Mouse (Mus musculus) liver, embryonic 14.5 days (tissue): ENCODE results near the gene Ppp1r16b.

Experiments
- CTCF ChIP-seq: IDR thresholded peaks from 2 replicates; pipeline ENCODE4 v1.5.1; 2016; ENCODE audit warnings: antibody characterized with exemption, low read depth, control low read depth
- EP300 ChIP-seq: IDR thresholded peaks from 2 replicates; pipeline ENCODE4 v1.6.1; 2016; ENCODE audit warnings: antibody characterized with exemption, low read depth

- TF ChIP-seq CTCF (no peak), EP300 (no peak)
These were observed 112.3 kb downstream of the Ppp1r16b start for GRCm38 (mm10) chr2:158777490-158777889.
